Mouse (Mus musculus) G1E (cell line): ENCODE data around the gene Cpa4. TPM values are rescaled to one million over a fixed set of nuclear protein-coding genes. Genes with fewer than 3 reads are reported as not detected.

Experiments
- ATAC-seq: 2 replicates; pipeline ENCODE4 v1.8.0; 2016; ENCODE audit warnings: mild to moderate bottlenecking; ENCODE audit not compliant: insufficient number of reproducible peaks, poor library complexity, low FRiP score, severe bottlenecking; ENCODE audit errors: extremely low read depth
- DNase-seq: peaks from one replicate; pipeline ENCODE4 v3.0.0; 2012; ENCODE audit warnings: low spot score
- H3K27me3 ChIP-seq: 2 replicates; pipeline ENCODE4 v1.6.1; 2012; ENCODE audit warnings: mild to moderate bottlenecking, low read length, inconsistent platforms; ENCODE audit not compliant: insufficient read depth
- H3K36me3 ChIP-seq: replicated peaks from 2 replicates; pipeline ENCODE3; 2012; ENCODE audit warnings: mild to moderate bottlenecking, inconsistent platforms
- H3K4me1 ChIP-seq: 2 replicates; pipeline ENCODE4 v1.6.1; 2012; ENCODE audit warnings: low read depth, low read length, inconsistent platforms, mixed read lengths; ENCODE audit not compliant: insufficient read depth
- H3K4me3 ChIP-seq: 2 replicates; pipeline ENCODE4 v1.5.1; 2012; ENCODE audit warnings: low read depth, mild to moderate bottlenecking, inconsistent platforms, low read length, moderate library complexity, mixed read lengths
- H3K9me3 ChIP-seq: replicated peaks from 2 replicates; pipeline ENCODE4 v1.6.1; 2012; ENCODE audit warnings: inconsistent platforms
- CTCF ChIP-seq: IDR thresholded peaks from 2 replicates; pipeline ENCODE4 v1.5.1; 2012; ENCODE audit warnings: low read depth, low read length, inconsistent platforms, mixed read lengths
- GATA1 ChIP-seq: IDR thresholded peaks from 2 replicates; pipeline ENCODE4 v1.6.1; 2012; ENCODE audit warnings: borderline replicate concordance, low read length, inconsistent platforms, mixed read lengths
- GATA2 ChIP-seq: IDR thresholded peaks from 2 replicates; pipeline ENCODE4 v1.6.1; 2012; ENCODE audit warnings: low read depth, low read length, inconsistent platforms, borderline replicate concordance
- POLR2AphosphoS5 ChIP-seq: IDR thresholded peaks from 2 replicates; pipeline ENCODE4 v1.6.1; 2012; ENCODE audit warnings: low read depth, low read length, inconsistent platforms; ENCODE audit not compliant: insufficient replicate concordance
- TAL1 ChIP-seq: conservative IDR thresholded peaks from 2 replicates; pipeline ENCODE4 v1.6.1; 2012; ENCODE audit warnings: low read depth, low read length, inconsistent platforms, mixed read lengths
- polyA plus RNA-seq: library from polyadenylated mRNA; stranded (reverse); fragments of >175 nt; gene quantifications from 2 replicates; pipeline ENCODE4 v1.2.3, GENCODE M21; 2012
- total RNA-seq, 2 experiments: library from RNA; stranded (forward) in 1 of 2; stranded (reverse) in 1 of 2; fragments of 200-1000 nt in 1 of 2; fragments of >200 nt in 1 of 2; fragmentation: Nextera tagmentation in 1 of 2; gene quantifications; 2 replicates each; pipeline ENCODE4 v1.2.3; 2014 to 2017

Cpa4 gene
- total and polyA plus RNA-seq, 3 experiments: 0.05 TPM; not detected in 2

- Histone ChIP-seq H3K36me3 (no peaks in the 10 kb centered on the region), H3K4me1 (no peaks in the 10 kb centered on the region), H3K9me3 (no peaks in the 10 kb centered on the region), H3K27me3 (peaks cover 15% of the 10 kb centered on the region), H3K4me3 (no peak overlapping the region)
- TF ChIP-seq GATA1: no peak
- no peak for TF ChIP-seq GATA2
- no peak for TF ChIP-seq CTCF
- no peak for TF ChIP-seq TAL1
- no peak for TF ChIP-seq POLR2AphosphoS5
- no peak for ATAC-seq
- no peak for DNase-seq
Measured at GRCm38 (mm10) chr6:30580841-30581176, 12.6 kb downstream of the Cpa4 start.

- TF ChIP-seq POLR2AphosphoS5 (no peak), GATA1 (no peak), CTCF (no peak), TAL1 (no peak), GATA2 (no peak)
- DNase-seq: no peak
- no peaks in the 10 kb centered on the region for H3K9me3 ChIP-seq
- H3K4me1 ChIP-seq: no peaks in the 10 kb centered on the region
- H3K36me3 ChIP-seq: no peaks in the 10 kb centered on the region
- ATAC-seq: no peak
- peaks cover 12% of the 10 kb centered on the region for H3K27me3 ChIP-seq
- no peak overlapping the region for H3K4me3 ChIP-seq
Measured at GRCm38 (mm10) chr6:30586886-30587442, 18.8 kb downstream of the Cpa4 start.

GRCm38 (mm10) chr6:30589819-30590218 is 21.6 kb downstream of the Cpa4 start:
- ATAC-seq: no peak
- Histone ChIP-seq H3K4me3 (no peak overlapping the region), H3K36me3 (no peaks in the 10 kb centered on the region), H3K9me3 (no peaks in the 10 kb centered on the region), H3K4me1 (no peaks in the 10 kb centered on the region), H3K27me3 (peaks cover 8% of the 10 kb centered on the region)
- no peak for DNase-seq
- no peak for TF ChIP-seq CTCF
- TF ChIP-seq GATA1: no peak
- no peak for TF ChIP-seq GATA2
- no peak for TF ChIP-seq POLR2AphosphoS5
- TF ChIP-seq TAL1: no peak

- ATAC-seq (no peak), DNase-seq (no peak)
- TF ChIP-seq TAL1: no peak
- TF ChIP-seq CTCF: no peak
- TF ChIP-seq GATA2: no peak
- TF ChIP-seq GATA1: no peak
- TF ChIP-seq POLR2AphosphoS5: no peak
Measured at GRCm38 (mm10) chr6:30591851-30592404, 23.8 kb downstream of the Cpa4 start.

GRCm38 (mm10) chr6:30592417-30592974 is 24.3 kb downstream of the Cpa4 start:
- Histone ChIP-seq H3K4me3 (no peak overlapping the region), H3K27me3 (peaks cover 13% of the 10 kb centered on the region), H3K4me1 (no peaks in the 10 kb centered on the region), H3K36me3 (no peaks in the 10 kb centered on the region), H3K9me3 (no peaks in the 10 kb centered on the region)
- TF ChIP-seq GATA2 (no peak), TAL1 (no peak), POLR2AphosphoS5 (no peak), GATA1 (no peak), CTCF (no peak)
- DNase-seq: no peak
- no peak for ATAC-seq

More at GRCm38 (mm10) chr6:30591851-30592404, 23.8 kb downstream of the Cpa4 start:
- Histone ChIP-seq H3K4me1 (no peaks in the 10 kb centered on the region), H3K9me3 (no peaks in the 10 kb centered on the region), H3K4me3 (no peak overlapping the region), H3K36me3 (no peaks in the 10 kb centered on the region), H3K27me3 (peaks cover 13% of the 10 kb centered on the region)

- H3K36me3 ChIP-seq: no peaks in the 10 kb centered on the region
- TF ChIP-seq GATA1 (no peak), TAL1 (no peak), CTCF (no peak), POLR2AphosphoS5 (no peak), GATA2 (no peak)
Measured at GRCm38 (mm10) chr6:30594364-30594763, 26.2 kb downstream of the Cpa4 start.

More at GRCm38 (mm10) chr6:30594364-30594763, 26.2 kb downstream of the Cpa4 start:
- no peaks in the 10 kb centered on the region for H3K9me3 ChIP-seq
- ATAC-seq (no peak), DNase-seq (no peak)
- H3K4me3 ChIP-seq: no peak overlapping the region
- peaks cover 18% of the 10 kb centered on the region for H3K27me3 ChIP-seq
- H3K4me1 ChIP-seq: no peaks in the 10 kb centered on the region
